Mouse (Mus musculus) frontal cortex, adult (tissue): Measurements from ENCODE around the gene Rap1gds1.

Source experiments
- ATAC-seq: cut with Nextera tagmentation; 2 replicates; pipeline ENCODE4 v1.9.2; 2017; ENCODE audit warnings: mild to moderate bottlenecking, moderate library complexity, mixed read lengths; ENCODE audit not compliant: low TSS enrichment

Rap1gds1 gene

GRCm38 (mm10) chr3:138945516-138945915 lies 129.5 kb downstream of the Rap1gds1 start:
- ATAC-seq = no peak

GRCm38 (mm10) chr3:138941604-138942003 lies 133.4 kb downstream of the Rap1gds1 start:
- ATAC-seq = no peak

- peak; percentile 81 for ATAC-seq
Measured at GRCm38 (mm10) chr3:138937241-138937640, 137.8 kb downstream of the Rap1gds1 start.

GRCm38 (mm10) chr3:138936780-138937179 lies 138.2 kb downstream of the Rap1gds1 start:
- no peak for ATAC-seq

- peak; percentile 36; the same call in 1 of the 2 replicates for ATAC-seq
Measured at GRCm38 (mm10) chr3:138927437-138927836, 147.6 kb downstream of the Rap1gds1 start.

GRCm38 (mm10) chr3:138926161-138926560 lies 148.8 kb downstream of the Rap1gds1 start:
- ATAC-seq = 0 out of 2 replicates have a peak, but pooled peaks have one; percentile 32

GRCm38 (mm10) chr3:138918241-138918640 lies 156.8 kb downstream of the Rap1gds1 start:
- no peak for ATAC-seq

- ATAC-seq = no peak
Measured at GRCm38 (mm10) chr3:138917016-138917415, 158.0 kb downstream of the Rap1gds1 start.

- ATAC-seq = no peak
Measured at GRCm38 (mm10) chr3:138916591-138916990, 158.4 kb downstream of the Rap1gds1 start.

GRCm38 (mm10) chr3:138914626-138915288 lies 160.2 kb downstream of the Rap1gds1 start:
- ATAC-seq = peak; percentile 79

GRCm38 (mm10) chr3:138912504-138912903 lies 162.5 kb downstream of the Rap1gds1 start:
- no peak for ATAC-seq

GRCm38 (mm10) chr3:138909313-138909712 lies 165.7 kb downstream of the Rap1gds1 start:
- ATAC-seq = no peak

- ATAC-seq = peak; percentile 71
Measured at GRCm38 (mm10) chr3:138906112-138906880, 168.7 kb downstream of the Rap1gds1 start.

- ATAC-seq = no peak
Measured at GRCm38 (mm10) chr3:138905678-138906077, 169.3 kb downstream of the Rap1gds1 start.

- peak; percentile 76 for ATAC-seq
Measured at GRCm38 (mm10) chr3:138900571-138901141, 174.3 kb downstream of the Rap1gds1 start.

- no peak for ATAC-seq
Measured at GRCm38 (mm10) chr3:138898055-138898454, 176.9 kb downstream of the Rap1gds1 start.

GRCm38 (mm10) chr3:138897500-138897899 lies 177.5 kb downstream of the Rap1gds1 start:
- ATAC-seq = peak; percentile 28

- no peak for ATAC-seq
Measured at GRCm38 (mm10) chr3:138893520-138893919, 181.5 kb downstream of the Rap1gds1 start.

GRCm38 (mm10) chr3:138889769-138890295 lies 185.2 kb downstream of the Rap1gds1 start:
- no peak for ATAC-seq

GRCm38 (mm10) chr3:138889214-138889613 lies 185.8 kb downstream of the Rap1gds1 start:
- peak; percentile 22; the same call in 1 of the 2 replicates for ATAC-seq

GRCm38 (mm10) chr3:138886121-138886520 lies 188.9 kb downstream of the Rap1gds1 start:
- ATAC-seq = peak; percentile 47; the same call in 1 of the 2 replicates

GRCm38 (mm10) chr3:138881725-138882347 lies 193.2 kb downstream of the Rap1gds1 start:
- no peak for ATAC-seq
